Mouse (Mus musculus) intestine, embryonic 14.5 days (tissue): ENCODE data around the gene Zfp704. TPM values are rescaled to one million over a fixed set of nuclear protein-coding genes. Genes with fewer than 3 reads are reported as not detected.

Source experiments
- ATAC-seq: fragments of 200-750 bp; cut with Nextera tagmentation; replicated peaks from 2 replicates; pipeline ENCODE4 v1.8.0; 2017; ENCODE audit warnings: low read depth, moderate number of reproducible peaks, moderate TSS enrichment, moderate library complexity; ENCODE audit not compliant: low FRiP score, low TSS enrichment
- DNase-seq: peaks from one replicate; pipeline ENCODE4 v3.0.0-alpha.2; 2018; ENCODE audit warnings: low spot score
- H3K27ac ChIP-seq: fragments of 300-500 bp; sonication (generic); 2 replicates; pipeline ENCODE4 v1.5.1; 2014; ENCODE audit warnings: low read depth, mild to moderate bottlenecking, control low read depth
- H3K27me3 ChIP-seq: fragments of 300-500 bp; sonication (generic); replicated peaks from 2 replicates; pipeline ENCODE4 v1.6.1; 2014; ENCODE audit warnings: low read length, control low read depth; ENCODE audit not compliant: control insufficient read depth, insufficient read depth
- H3K36me3 ChIP-seq: fragments of 300-500 bp; sonication (generic); 2 replicates; pipeline ENCODE4 v1.6.1; 2014; ENCODE audit warnings: low read length, control low read depth; ENCODE audit not compliant: control insufficient read depth, insufficient read depth
- H3K4me1 ChIP-seq: fragments of 300-500 bp; sonication (generic); replicated peaks from 2 replicates; pipeline ENCODE4 v1.6.1; 2014; ENCODE audit warnings: low read length, control low read depth, mixed read lengths; ENCODE audit not compliant: control insufficient read depth, insufficient read depth
- H3K4me2 ChIP-seq: fragments of 300-500 bp; sonication (generic); 2 replicates; pipeline ENCODE4 v1.6.1; 2014; ENCODE audit warnings: low read length
- H3K4me3 ChIP-seq: fragments of 300-500 bp; sonication (generic); 2 replicates; pipeline ENCODE4 v1.5.1; 2014; ENCODE audit warnings: low read depth, low read length, control low read depth, mixed read lengths
- H3K9ac ChIP-seq: fragments of 300-500 bp; sonication (generic); 2 replicates; pipeline ENCODE4 v1.6.1; 2014; ENCODE audit warnings: mild to moderate bottlenecking, low read length
- H3K9me3 ChIP-seq: fragments of 300-500 bp; sonication (generic); 2 replicates; pipeline ENCODE4 v1.6.1; 2016; ENCODE audit warnings: low read length, control low read depth; ENCODE audit not compliant: control insufficient read depth
- WGBS: fragments of 180-500 bp; shearing (Covaris S2); extraction: QIAGEN DNeasy Blood & Tissue Kit; methylation state at CpG from one replicate; pipeline ENCODE4 v1.1.7; 2014; 5-methylcytosine and 5-hydroxymethylcytosine counted together
- polyA plus RNA-seq: library from polyadenylated mRNA; unstranded; fragments of >200 nt; fragmentation: Nextera tagmentation; extraction: Ambion mirVana; gene quantifications from 2 replicates; pipeline ENCODE4 v1.2.1, GENCODE M21; 2014

Gene Zfp704
- polyA plus RNA-seq, 1 experiment from 2014 or later: 9.5 TPM

GRCm38 (mm10) chr3:9544421-9544820 lies 65.5 kb downstream of the Zfp704 start:
- Histone ChIP-seq H3K9ac (no peak overlapping the region), H3K9me3 (no peaks in the 10 kb centered on the region), H3K27me3 (no peaks in the 10 kb centered on the region), H3K36me3 (no peaks in the 10 kb centered on the region), H3K4me2 (no peak overlapping the region), H3K4me3 (no peak overlapping the region), H3K27ac (no peak overlapping the region), H3K4me1 (peaks cover 16% of the 10 kb centered on the region)
- WGBS: 94% methylated on average over 2 of the region's 2 CpGs
- ATAC-seq: no peak
- no peak for DNase-seq

GRCm38 (mm10) chr3:9543916-9544315 lies 66.0 kb downstream of the Zfp704 start:
- Histone ChIP-seq H3K4me3 (no peak overlapping the region), H3K36me3 (no peaks in the 10 kb centered on the region), H3K27ac (no peak overlapping the region), H3K4me1 (peaks cover 16% of the 10 kb centered on the region), H3K27me3 (no peaks in the 10 kb centered on the region), H3K9me3 (no peaks in the 10 kb centered on the region), H3K9ac (no peak overlapping the region), H3K4me2 (no peak overlapping the region)
- DNase-seq: peak; percentile 18
- WGBS: 90% methylated on average over 5 of the region's 5 CpGs
- no peak for ATAC-seq

- Histone ChIP-seq H3K27ac (no peak overlapping the region), H3K4me1 (peaks cover 16% of the 10 kb centered on the region), H3K36me3 (no peaks in the 10 kb centered on the region), H3K9ac (no peak overlapping the region), H3K9me3 (no peaks in the 10 kb centered on the region), H3K27me3 (no peaks in the 10 kb centered on the region), H3K4me3 (no peak overlapping the region), H3K4me2 (no peak overlapping the region)
- 67% methylated on average over 4 of the region's 4 CpGs for WGBS
- ATAC-seq (no peak), DNase-seq (peak; percentile 45)
Measured at GRCm38 (mm10) chr3:9543463-9543862, 66.4 kb downstream of the Zfp704 start.

GRCm38 (mm10) chr3:9541561-9541960 lies 68.3 kb downstream of the Zfp704 start:
- no peaks in the 10 kb centered on the region for H3K27me3 ChIP-seq
- no peaks in the 10 kb centered on the region for H3K36me3 ChIP-seq
- no peak overlapping the region for H3K4me3 ChIP-seq
- no peaks in the 10 kb centered on the region for H3K9me3 ChIP-seq
- H3K9ac ChIP-seq: no peak overlapping the region
- no peak overlapping the region for H3K4me2 ChIP-seq
- ATAC-seq (no peak), DNase-seq (peak; percentile 48)
- WGBS: 83% methylated on average over 14 of the region's 14 CpGs
- no peak overlapping the region for H3K27ac ChIP-seq
- peaks cover 11% of the 10 kb centered on the region; the same call in 1 of the 2 replicates for H3K4me1 ChIP-seq

- no peaks in the 10 kb centered on the region for H3K36me3 ChIP-seq
- H3K4me2 ChIP-seq: no peak overlapping the region
- ATAC-seq (no peak), DNase-seq (peak; percentile 34)
- WGBS: 91% methylated on average over 2 of the region's 2 CpGs
- H3K27ac ChIP-seq: no peak overlapping the region
- H3K9ac ChIP-seq: no peak overlapping the region
- H3K4me3 ChIP-seq: no peak overlapping the region
- H3K27me3 ChIP-seq: no peaks in the 10 kb centered on the region
- H3K9me3 ChIP-seq: no peaks in the 10 kb centered on the region
- H3K4me1 ChIP-seq: peaks cover 8% of the 10 kb centered on the region; the same call in 1 of the 2 replicates
Measured at GRCm38 (mm10) chr3:9538510-9538909, 71.4 kb downstream of the Zfp704 start.

GRCm38 (mm10) chr3:9537889-9538288 lies 72.0 kb downstream of the Zfp704 start:
- Histone ChIP-seq H3K9me3 (no peaks in the 10 kb centered on the region), H3K4me2 (no peak overlapping the region), H3K27ac (no peak overlapping the region), H3K9ac (no peak overlapping the region), H3K4me1 (peaks cover 8% of the 10 kb centered on the region; the same call in 1 of the 2 replicates), H3K36me3 (no peaks in the 10 kb centered on the region), H3K4me3 (no peak overlapping the region), H3K27me3 (no peaks in the 10 kb centered on the region)
- 68% methylated on average over 7 of the region's 7 CpGs for WGBS
- no peak for ATAC-seq
- DNase-seq: peak; percentile 16

GRCm38 (mm10) chr3:9530097-9530780 lies 79.6 kb downstream of the Zfp704 start:
- Histone ChIP-seq H3K4me3 (no peak overlapping the region), H3K9ac (no peak overlapping the region)
- no peak for DNase-seq

GRCm38 (mm10) chr3:9524429-9524828 lies 85.5 kb downstream of the Zfp704 start:
- Histone ChIP-seq H3K27ac (no peak overlapping the region), H3K9me3 (no peaks in the 10 kb centered on the region), H3K9ac (no peak overlapping the region), H3K4me1 (peaks cover 29% of the 10 kb centered on the region), H3K4me3 (no peak overlapping the region), H3K4me2 (no peak overlapping the region), H3K27me3 (no peaks in the 10 kb centered on the region), H3K36me3 (no peaks in the 10 kb centered on the region)
- WGBS: 68% methylated on average over 5 of the region's 5 CpGs
- ATAC-seq (no peak), DNase-seq (peak; percentile 50)

More at GRCm38 (mm10) chr3:9530097-9530780, 79.6 kb downstream of the Zfp704 start:
- no peak overlapping the region for H3K27ac ChIP-seq
- WGBS: 90% methylated on average over 9 of the region's 9 CpGs
- peaks cover 5% of the 10 kb centered on the region; the same call in 1 of the 2 replicates for H3K36me3 ChIP-seq
- no peaks in the 10 kb centered on the region for H3K27me3 ChIP-seq
- H3K4me1 ChIP-seq: no peaks in the 10 kb centered on the region
- H3K4me2 ChIP-seq: no peak overlapping the region
- no peak for ATAC-seq
- H3K9me3 ChIP-seq: no peaks in the 10 kb centered on the region
